Mouse (Mus musculus) G1E (cell line): ENCODE data around the gene Anapc10. TPM values are rescaled to one million over a fixed set of nuclear protein-coding genes. Genes with fewer than 3 reads are reported as not detected.
A peak's percentile ranks its signal among the peaks of the same experiment; 100 is the strongest.
"Not testable (repeated sequence)": the region's sequence is repeated elsewhere in the genome, so short reads cannot be mapped to it uniquely, and the experiment has no call there.

Source experiments
- ATAC-seq: 2 replicates; pipeline ENCODE4 v1.8.0; 2016; ENCODE audit warnings: mild to moderate bottlenecking; ENCODE audit not compliant: insufficient number of reproducible peaks, poor library complexity, low FRiP score, severe bottlenecking; ENCODE audit errors: extremely low read depth
- DNase-seq: peaks from one replicate; pipeline ENCODE4 v3.0.0; 2012; ENCODE audit warnings: low spot score
- H3K27me3 ChIP-seq: 2 replicates; pipeline ENCODE4 v1.6.1; 2012; ENCODE audit warnings: mild to moderate bottlenecking, low read length, inconsistent platforms; ENCODE audit not compliant: insufficient read depth
- H3K36me3 ChIP-seq: replicated peaks from 2 replicates; pipeline ENCODE3; 2012; ENCODE audit warnings: mild to moderate bottlenecking, inconsistent platforms
- H3K4me1 ChIP-seq: 2 replicates; pipeline ENCODE4 v1.6.1; 2012; ENCODE audit warnings: low read depth, low read length, inconsistent platforms, mixed read lengths; ENCODE audit not compliant: insufficient read depth
- H3K4me3 ChIP-seq: 2 replicates; pipeline ENCODE4 v1.5.1; 2012; ENCODE audit warnings: low read depth, mild to moderate bottlenecking, inconsistent platforms, low read length, moderate library complexity, mixed read lengths
- H3K9me3 ChIP-seq: replicated peaks from 2 replicates; pipeline ENCODE4 v1.6.1; 2012; ENCODE audit warnings: inconsistent platforms
- CTCF ChIP-seq: IDR thresholded peaks from 2 replicates; pipeline ENCODE4 v1.5.1; 2012; ENCODE audit warnings: low read depth, low read length, inconsistent platforms, mixed read lengths
- GATA1 ChIP-seq: IDR thresholded peaks from 2 replicates; pipeline ENCODE4 v1.6.1; 2012; ENCODE audit warnings: borderline replicate concordance, low read length, inconsistent platforms, mixed read lengths
- GATA2 ChIP-seq: IDR thresholded peaks from 2 replicates; pipeline ENCODE4 v1.6.1; 2012; ENCODE audit warnings: low read depth, low read length, inconsistent platforms, borderline replicate concordance
- POLR2AphosphoS5 ChIP-seq: IDR thresholded peaks from 2 replicates; pipeline ENCODE4 v1.6.1; 2012; ENCODE audit warnings: low read depth, low read length, inconsistent platforms; ENCODE audit not compliant: insufficient replicate concordance
- TAL1 ChIP-seq: conservative IDR thresholded peaks from 2 replicates; pipeline ENCODE4 v1.6.1; 2012; ENCODE audit warnings: low read depth, low read length, inconsistent platforms, mixed read lengths
- polyA plus RNA-seq: library from polyadenylated mRNA; stranded (reverse); fragments of >175 nt; gene quantifications from 2 replicates; pipeline ENCODE4 v1.2.3, GENCODE M21; 2012
- total RNA-seq, 2 experiments: library from RNA; stranded (forward) in 1 of 2; stranded (reverse) in 1 of 2; fragments of 200-1000 nt in 1 of 2; fragments of >200 nt in 1 of 2; fragmentation: Nextera tagmentation in 1 of 2; gene quantifications; 2 replicates each; pipeline ENCODE4 v1.2.3; 2014 to 2017

Gene Anapc10
- total RNA-seq (2014; fragmentation: Nextera tagmentation): 15.3 and 16.3 TPM in 2 replicates
- 12.8 and 12.9 TPM in 2 replicates for total RNA-seq (2017)
- 0.13 and 0.65 TPM in 2 replicates for polyA plus RNA-seq

DNA sequence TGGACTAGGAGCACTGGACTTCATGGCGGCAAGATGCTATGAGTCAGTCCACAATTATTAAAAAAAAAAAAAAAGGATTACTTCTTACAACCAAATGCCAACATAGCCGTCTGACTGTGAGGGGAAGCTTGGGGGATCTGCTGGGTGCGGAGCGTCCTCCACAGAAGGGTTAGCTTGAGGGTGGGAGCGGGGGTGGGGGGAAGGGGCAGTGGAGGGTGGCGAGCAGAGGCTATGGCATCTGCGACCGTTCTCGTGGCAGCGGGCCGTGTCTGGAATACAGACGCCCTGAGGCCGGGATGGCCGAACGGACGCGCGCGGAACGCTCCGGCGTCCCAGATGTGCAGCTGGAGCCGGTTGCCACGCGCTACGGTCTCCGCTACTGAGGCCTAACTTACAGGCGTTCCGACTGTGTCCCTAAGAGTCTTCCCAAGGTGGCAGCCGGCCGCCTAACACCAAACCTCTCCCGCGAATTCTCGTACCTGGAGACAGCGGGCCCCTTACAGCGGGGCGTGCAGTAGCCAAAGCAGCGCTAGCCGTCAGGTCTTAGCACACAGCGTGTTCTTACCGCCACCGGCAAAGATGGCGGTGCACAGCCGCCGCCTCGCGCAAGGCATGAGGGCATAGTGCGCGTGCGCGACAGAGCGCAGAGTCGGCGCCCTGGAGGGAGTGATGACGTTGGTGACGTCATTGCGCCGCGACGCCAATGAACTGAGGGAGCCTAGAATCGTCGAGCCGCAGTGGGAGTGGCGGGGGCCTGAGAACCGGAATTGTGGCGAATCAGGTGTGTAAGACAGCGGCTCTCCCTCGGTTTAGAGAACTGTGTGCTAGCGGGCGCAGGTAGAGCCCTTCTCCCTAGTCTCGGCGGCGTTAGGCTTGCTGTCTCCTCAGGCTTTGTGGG, at the start of gene Anapc10, which contains the start of gene Abce1:
Gene Anapc10, plus strand, starts transcription at position 757 of the 898 bp plus-strand sequence.
Gene Abce1, minus strand, starts transcription at position 677 of the 898 bp plus-strand sequence.
- no peaks in the 10 kb centered on the region for H3K9me3 ChIP-seq
- ATAC-seq (peak; percentile 88), DNase-seq (peak; percentile 80)
- H3K36me3 ChIP-seq: peaks cover 35% of the 10 kb centered on the region
- TF ChIP-seq GATA1 (no peak), POLR2AphosphoS5 (no peak), GATA2 (no peak), TAL1 (no peak), CTCF (no peak)
- no peaks in the 10 kb centered on the region for H3K27me3 ChIP-seq
- peaks cover 11% of the 10 kb centered on the region for H3K4me1 ChIP-seq
- H3K4me3 ChIP-seq: peak within 1 kb of the TSS; percentile 95

DNA sequence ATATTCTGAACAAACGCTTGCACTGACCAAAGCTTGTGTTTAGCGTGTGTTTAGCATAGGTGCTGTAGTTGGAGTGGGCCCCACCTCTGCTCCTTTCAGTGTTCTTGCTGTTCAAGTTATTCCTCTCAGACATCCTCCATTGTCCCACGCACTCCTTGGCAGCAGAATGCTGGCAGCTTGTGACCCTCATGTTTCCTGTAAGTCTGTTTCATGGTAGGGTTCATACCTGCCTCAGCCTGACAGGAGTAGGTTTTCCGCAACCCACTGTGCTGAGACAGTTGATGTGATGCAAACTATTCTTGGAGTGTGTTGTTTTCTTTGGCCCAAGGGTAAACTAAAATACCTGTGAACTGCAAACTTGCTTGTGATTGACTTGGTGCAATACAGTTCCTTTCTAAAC, 35.2 kb upstream of the Anapc10 start:
- H3K27me3 ChIP-seq: no peaks in the 10 kb centered on the region
- H3K9me3 ChIP-seq: no peaks in the 10 kb centered on the region
- H3K36me3 ChIP-seq: peaks cover 72% of the 10 kb centered on the region
- TF ChIP-seq GATA1 (no peak), CTCF (no peak), POLR2AphosphoS5 (no peak), GATA2 (no peak), TAL1 (no peak)
- H3K4me1 ChIP-seq: peaks cover 12% of the 10 kb centered on the region
- DNase-seq (no peak), ATAC-seq (no peak)
- H3K4me3 ChIP-seq: no peak overlapping the region

DNA sequence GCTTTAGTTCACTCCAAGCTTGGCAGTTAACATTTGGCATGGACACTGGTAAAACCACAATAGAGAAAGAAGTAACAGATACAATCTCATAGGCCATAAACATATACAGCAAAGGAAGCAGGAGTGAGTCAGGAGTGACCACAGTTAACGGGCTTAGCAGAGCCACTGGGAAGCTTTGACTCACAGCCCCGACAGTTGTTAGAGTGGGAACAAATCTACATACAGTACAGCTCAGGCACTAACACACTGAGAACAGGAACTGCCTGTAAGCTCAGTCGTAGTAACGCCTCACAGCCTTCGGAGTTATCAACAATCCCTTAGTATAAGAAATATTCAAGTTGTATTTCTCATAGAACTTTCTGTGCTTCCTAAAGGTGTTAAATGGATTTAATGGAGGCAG, 32.6 kb upstream of the Anapc10 start:
- peaks cover 12% of the 10 kb centered on the region for H3K4me1 ChIP-seq
- peaks cover 69% of the 10 kb centered on the region for H3K36me3 ChIP-seq
- no peaks in the 10 kb centered on the region for H3K27me3 ChIP-seq
- ATAC-seq (peak; percentile 93), DNase-seq (peak; percentile 22)
- H3K9me3 ChIP-seq: no peaks in the 10 kb centered on the region
- H3K4me3 ChIP-seq: no peak overlapping the region
- TF ChIP-seq GATA2: no peak
- TF ChIP-seq POLR2AphosphoS5: no peak
- TF ChIP-seq CTCF: no peak
- TF ChIP-seq GATA1: no peak
- no peak for TF ChIP-seq TAL1

DNA sequence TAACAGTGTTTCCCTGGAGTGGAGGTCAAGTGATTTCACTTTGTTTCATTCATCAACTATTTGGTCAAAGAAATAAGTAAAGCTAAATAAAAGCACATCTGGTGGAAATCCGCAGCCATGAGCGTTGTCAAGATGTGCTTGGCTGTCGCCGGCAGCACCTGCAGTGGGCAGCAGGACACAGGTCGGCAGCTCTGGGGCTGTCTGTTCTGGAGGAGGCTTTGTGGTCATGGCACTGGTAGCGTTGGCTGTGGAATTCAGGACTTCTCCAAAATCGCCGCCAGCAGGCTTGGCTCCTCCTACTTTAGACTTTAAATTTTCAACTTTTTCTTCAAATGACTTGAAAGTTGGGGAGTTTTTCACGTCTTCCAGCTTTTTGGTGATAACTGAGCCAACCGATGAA, 31.5 kb upstream of the Anapc10 start:
- H3K36me3 ChIP-seq: peaks cover 69% of the 10 kb centered on the region
- not testable (repeated sequence) for H3K9me3 ChIP-seq, H3K27me3 ChIP-seq, H3K4me3 ChIP-seq, DNase-seq, ATAC-seq
- H3K4me1 ChIP-seq: peaks cover 12% of the 10 kb centered on the region

DNA sequence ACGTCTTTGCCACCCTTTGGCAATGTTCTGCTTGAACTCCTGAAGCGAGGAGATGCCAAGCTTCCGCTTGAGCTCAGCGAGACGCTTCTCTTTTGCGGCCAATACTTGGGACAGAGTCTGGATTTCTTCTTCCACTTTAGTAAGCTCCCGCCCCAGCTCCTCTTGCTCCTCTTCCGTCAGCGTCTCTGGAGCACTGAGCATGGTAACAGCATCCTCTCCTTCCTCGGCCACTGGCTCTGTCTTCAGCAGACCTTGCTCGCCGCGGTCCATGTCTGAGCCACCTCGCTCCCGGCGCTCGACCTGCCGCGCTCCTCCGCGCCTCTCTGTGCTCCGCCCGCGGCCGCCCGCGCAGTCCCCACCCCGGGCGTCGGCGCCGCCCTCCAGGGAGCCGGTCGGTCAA, 31.1 kb upstream of the Anapc10 start:
- peaks cover 70% of the 10 kb centered on the region for H3K36me3 ChIP-seq
- no peak overlapping the region; the same call in 1 of the 2 replicates for H3K4me3 ChIP-seq
- H3K27me3 ChIP-seq: no peaks in the 10 kb centered on the region
- H3K9me3 ChIP-seq: no peaks in the 10 kb centered on the region
- H3K4me1 ChIP-seq: peaks cover 12% of the 10 kb centered on the region
- no peak for ATAC-seq
- TF ChIP-seq TAL1 (no peak), GATA1 (no peak), POLR2AphosphoS5 (no peak), GATA2 (no peak), CTCF (no peak)
- DNase-seq: no peak

DNA sequence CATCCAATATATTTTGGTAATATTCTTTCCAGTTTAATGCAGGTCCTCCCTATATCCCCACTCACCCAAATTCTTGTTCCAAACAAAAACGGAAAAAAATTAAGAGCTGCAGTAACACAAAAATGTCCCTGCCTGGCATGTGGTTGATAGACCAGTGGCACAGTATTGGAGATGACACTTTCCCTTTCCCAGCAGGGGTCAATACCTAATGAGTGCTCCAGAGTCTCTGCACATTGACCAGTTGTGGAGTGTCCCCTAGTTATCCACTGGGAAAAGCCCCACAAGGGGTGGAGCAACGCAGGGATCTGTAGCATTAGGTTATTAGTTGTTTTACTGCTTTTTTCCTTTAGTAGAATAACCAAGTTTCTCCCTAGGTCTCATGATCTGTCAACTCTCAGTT, 30.7 kb upstream of the Anapc10 start:
- Histone ChIP-seq H3K4me3 (no peak overlapping the region), H3K9me3 (no peaks in the 10 kb centered on the region), H3K36me3 (peaks cover 72% of the 10 kb centered on the region), H3K27me3 (no peaks in the 10 kb centered on the region), H3K4me1 (peaks cover 12% of the 10 kb centered on the region)
- no peak for TF ChIP-seq GATA1
- no peak for TF ChIP-seq TAL1
- TF ChIP-seq POLR2AphosphoS5: no peak
- TF ChIP-seq GATA2: no peak
- TF ChIP-seq CTCF: no peak
- ATAC-seq (no peak), DNase-seq (no peak)

DNA sequence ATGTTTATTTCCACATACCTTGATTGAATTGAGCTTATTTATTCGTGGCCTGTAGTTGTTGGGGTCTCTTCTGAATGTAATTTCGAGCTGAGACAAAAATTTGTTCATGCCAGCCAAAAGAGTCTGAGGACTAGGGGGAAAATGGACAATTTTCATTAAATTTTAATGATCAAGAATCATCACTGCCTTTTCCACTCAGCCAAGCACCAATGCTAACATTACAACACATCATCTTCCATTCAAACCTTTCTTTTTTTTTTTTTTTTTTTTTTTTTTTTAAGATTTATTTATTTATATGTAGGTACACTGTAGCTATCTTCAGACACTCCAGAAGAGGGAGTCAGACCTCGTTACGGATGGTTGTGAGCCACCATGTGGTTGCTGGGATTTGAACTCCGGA, 25.7 kb upstream of the Anapc10 start:
- not testable (repeated sequence) for H3K27me3 ChIP-seq, DNase-seq, H3K9me3 ChIP-seq, H3K4me3 ChIP-seq, ATAC-seq, H3K4me1 ChIP-seq
- peaks cover 94% of the 10 kb centered on the region for H3K36me3 ChIP-seq
